ENCODE assay signal across 15 mouse cellular contexts in genomic region chr7:34722551-34723230, GRCm38 (mm10).
DNase-seq lines count a peak whose midpoint lies in the region; ATAC-seq lines count a peak whose summit lies in the region.
"Had no signal": no experiment of that assay in that cellular context is flagged by ENCODE, and none has a peak within 500 bp of the region (broad histone marks: within the 10 kb centered on the region; RNA-seq: fewer than 3 reads in every experiment).

No protein-coding gene starts in this region.

- 61% methylated on average over 11 of the region's 11 CpGs for WGBS in hindbrain, embryonic 13.5 days
- 67% methylated on average over 11 of the region's 11 CpGs for WGBS in hindbrain, embryonic 11.5 days
- 55% methylated on average over 11 of the region's 11 CpGs for WGBS in neural tube, embryonic 11.5 days

- H3K27ac ChIP-seq in hindbrain, embryonic 13.5 days, result peak overlapping the region; percentile 30; the same call in 1 of the 2 replicates
- H3K27ac ChIP-seq in hindbrain, embryonic 11.5 days (ENCODE audit: low read depth, low read length), result no peak overlapping the region
- 0 out of 2 replicates have a peak overlapping the region, but pooled peaks have one; percentile 56 for H3K27ac ChIP-seq in neural tube, embryonic 11.5 days (ENCODE audit: low read depth, low read length)
- H3K27ac ChIP-seq: gastrocnemius, adult 2 months had no signal

- H3K4me3 ChIP-seq in hindbrain, embryonic 13.5 days, result no peak overlapping the region
- H3K4me3 ChIP-seq in hindbrain, embryonic 11.5 days (ENCODE audit: low read depth, low read length), result no peak overlapping the region
- H3K4me3 ChIP-seq in neural tube, embryonic 11.5 days (ENCODE audit: low read depth, low read length), result no peak overlapping the region
- H3K4me3 ChIP-seq: gastrocnemius, adult 2 months had no signal

- peak; percentile 12 for DNase-seq in embryo, embryonic 9.5 days (ENCODE audit: extremely low spot score)
- no peak for DNase-seq in embryo, embryonic 10.5 days (ENCODE audit: low spot score)
- no peak for DNase-seq in hindbrain, embryonic 11.5 days (ENCODE audit: low spot score)
- DNase-seq in neural tube, embryonic 11.5 days (ENCODE audit: low spot score), result no peak
- no peak for DNase-seq in neural tube, embryonic 10.5 days (ENCODE audit: extremely low spot score, low spot score)
- DNase-seq in thymus, postnatal 14 days, result no peak
- no peak for DNase-seq in gastrocnemius, postnatal 4 days (ENCODE audit: low spot score in 2 of 2)
- DNase-seq: cerebellum, adult 18-20 months; embryo, embryonic 11 days; gastrocnemius, adult 2 months; kidney, postnatal 14 days; lung, postnatal 14 days; thymus, postnatal 36 days had no signal

- H3K4me2 ChIP-seq in hindbrain, embryonic 13.5 days, result no peak overlapping the region
- H3K4me2 ChIP-seq in hindbrain, embryonic 11.5 days (replicated peaks; ENCODE audit: low read depth, low read length), result no peak overlapping the region
- H3K4me2 ChIP-seq in neural tube, embryonic 11.5 days (ENCODE audit: low read depth), result no peak overlapping the region
- H3K4me2 ChIP-seq: liver, embryonic 11.5 days had no signal

- H3K4me1 ChIP-seq in hindbrain, embryonic 13.5 days (replicated peaks), result peaks cover 40% of the 10 kb centered on the region
- peaks cover 11% of the 10 kb centered on the region for H3K4me1 ChIP-seq in hindbrain, embryonic 11.5 days (replicated peaks; ENCODE audit: control insufficient read depth, insufficient read depth, low read length)
- peaks cover 13% of the 10 kb centered on the region for H3K4me1 ChIP-seq in neural tube, embryonic 11.5 days (ENCODE audit: control insufficient read depth, insufficient read depth, low read length)

- H3K9ac ChIP-seq in hindbrain, embryonic 13.5 days, result 0 out of 2 replicates have a peak overlapping the region, but pooled peaks have one; percentile 2
- H3K9ac ChIP-seq in hindbrain, embryonic 11.5 days (ENCODE audit: low read depth, low read length), result no peak overlapping the region
- H3K9ac ChIP-seq in neural tube, embryonic 11.5 days (ENCODE audit: low read length), result no peak overlapping the region

- 0 out of 2 replicates have a peak, but pooled peaks cover 2% of the 10 kb centered on the region for H3K27me3 ChIP-seq in hindbrain, embryonic 13.5 days
- no peaks in the 10 kb centered on the region for H3K27me3 ChIP-seq in hindbrain, embryonic 11.5 days (ENCODE audit: control insufficient read depth, insufficient read depth, low read length)
- no peaks in the 10 kb centered on the region for H3K27me3 ChIP-seq in neural tube, embryonic 11.5 days (ENCODE audit: control insufficient read depth, insufficient read depth, low read length)

- no peak for ATAC-seq in hindbrain, embryonic 13.5 days (ENCODE audit: low FRiP score)
- ATAC-seq in hindbrain, embryonic 11.5 days (ENCODE audit: low FRiP score), result no peak
- no peak for ATAC-seq in neural tube, embryonic 11.5 days (ENCODE audit: insufficient read depth, low FRiP score, low TSS enrichment)

- no peaks in the 10 kb centered on the region for H3K9me3 ChIP-seq in hindbrain, embryonic 13.5 days
- no peaks in the 10 kb centered on the region for H3K9me3 ChIP-seq in hindbrain, embryonic 11.5 days (ENCODE audit: control insufficient read depth, low read length)
- H3K9me3 ChIP-seq in neural tube, embryonic 11.5 days (ENCODE audit: control insufficient read depth, low read length), result no peaks in the 10 kb centered on the region; the same call in 1 of the 2 replicates

- no peaks in the 10 kb centered on the region for H3K36me3 ChIP-seq in hindbrain, embryonic 13.5 days
- H3K36me3 ChIP-seq in hindbrain, embryonic 11.5 days (ENCODE audit: control insufficient read depth, insufficient read depth, low read length), result no peaks in the 10 kb centered on the region
- no peaks in the 10 kb centered on the region for H3K36me3 ChIP-seq in neural tube, embryonic 11.5 days (ENCODE audit: control insufficient read depth, insufficient read depth, low read length)
